Mouse (Mus musculus) heart, embryonic 11.5 days (tissue): ENCODE measurements at regions not wholly inside any gene's neighbourhood (a gene's known extent, or its start where the extent isn't known, plus 50 kb on each side); places are given as distances from the start of the nearest gene placed in this dataset.
A peak's percentile ranks its signal among the peaks of the same experiment; 100 is the strongest.

ENCODE experiments used
- ATAC-seq: fragments of 200-750 bp; cut with Nextera tagmentation; replicated peaks from 2 replicates; pipeline ENCODE4 v1.8.0; 2017; ENCODE audit warnings: moderate library complexity; ENCODE audit not compliant: insufficient number of reproducible peaks, low FRiP score, low TSS enrichment
- H3K27ac ChIP-seq: fragments of 300-500 bp; sonication (generic); 2 replicates; pipeline ENCODE4 v1.5.1; 2014; ENCODE audit warnings: mild to moderate bottlenecking, low read depth, low read length
- H3K27me3 ChIP-seq: fragments of 300-500 bp; sonication (generic); 2 replicates; pipeline ENCODE4 v1.6.1; 2014; ENCODE audit warnings: mild to moderate bottlenecking, low read length, mixed read lengths; ENCODE audit not compliant: control insufficient read depth, insufficient read depth
- H3K36me3 ChIP-seq: fragments of 300-500 bp; sonication (generic); 2 replicates; pipeline ENCODE4 v1.6.1; 2014; ENCODE audit warnings: mild to moderate bottlenecking, low read length, moderate library complexity, mixed read lengths; ENCODE audit not compliant: control insufficient read depth, insufficient read depth
- H3K4me1 ChIP-seq: fragments of 300-500 bp; sonication (generic); 2 replicates; pipeline ENCODE4 v1.6.1; 2014; ENCODE audit warnings: low read length; ENCODE audit not compliant: control insufficient read depth, insufficient read depth
- H3K4me2 ChIP-seq: fragments of 300-500 bp; sonication (generic); 2 replicates; pipeline ENCODE4 v1.6.1; 2014; ENCODE audit warnings: mild to moderate bottlenecking, moderate library complexity
- H3K4me3 ChIP-seq: fragments of 300-500 bp; sonication (generic); 2 replicates; pipeline ENCODE4 v1.5.1; 2014; ENCODE audit warnings: low read depth, low read length
- H3K9ac ChIP-seq: fragments of 300-500 bp; sonication (generic); 2 replicates; pipeline ENCODE4 v1.6.1; 2014; ENCODE audit warnings: mild to moderate bottlenecking, low read depth, low read length, moderate library complexity
- H3K9me3 ChIP-seq: fragments of 300-500 bp; sonication (generic); replicated peaks from 2 replicates; pipeline ENCODE4 v1.6.1; 2016; ENCODE audit warnings: low read length; ENCODE audit not compliant: control insufficient read depth
- WGBS: fragments of 180-500 bp; shearing (Covaris S2); extraction: QIAGEN DNeasy Blood & Tissue Kit; methylation state at CpG from one replicate; pipeline ENCODE4 v1.1.7; 2014; ENCODE audit not compliant: insufficient replicate concordance; 5-methylcytosine and 5-hydroxymethylcytosine counted together

- H3K27me3 ChIP-seq: no peaks in the 10 kb centered on the region
- no peak overlapping the region for H3K4me3 ChIP-seq
- no peak overlapping the region for H3K27ac ChIP-seq
- H3K36me3 ChIP-seq: no peaks in the 10 kb centered on the region
- H3K9ac ChIP-seq: no peak overlapping the region
- H3K4me2 ChIP-seq: no peak overlapping the region
- 62% methylated on average over 3 of the region's 3 CpGs for WGBS
- no peaks in the 10 kb centered on the region for H3K9me3 ChIP-seq
- ATAC-seq: no peak
- H3K4me1 ChIP-seq: no peaks in the 10 kb centered on the region
Measured at GRCm38 (mm10) chr3:66537106-66537893, 240.7 kb upstream of the Veph1 start.

GRCm38 (mm10) chr3:66536673-66537072, 240.0 kb upstream of the Veph1 start:
- no peaks in the 10 kb centered on the region for H3K36me3 ChIP-seq
- no peaks in the 10 kb centered on the region for H3K4me1 ChIP-seq
- WGBS: 87% methylated on average over 11 of the region's 11 CpGs
- no peak overlapping the region for H3K4me3 ChIP-seq
- H3K9ac ChIP-seq: no peak overlapping the region
- ATAC-seq: no peak
- H3K9me3 ChIP-seq: no peaks in the 10 kb centered on the region
- H3K27me3 ChIP-seq: no peaks in the 10 kb centered on the region
- H3K27ac ChIP-seq: no peak overlapping the region
- H3K4me2 ChIP-seq: no peak overlapping the region

GRCm38 (mm10) chr3:66535786-66536529, 239.3 kb upstream of the Veph1 start:
- H3K27me3 ChIP-seq: no peaks in the 10 kb centered on the region
- no peak overlapping the region for H3K4me3 ChIP-seq
- no peaks in the 10 kb centered on the region for H3K36me3 ChIP-seq
- H3K27ac ChIP-seq: no peak overlapping the region
- H3K9ac ChIP-seq: no peak overlapping the region
- no peaks in the 10 kb centered on the region for H3K9me3 ChIP-seq
- H3K4me2 ChIP-seq: no peak overlapping the region
- WGBS: 78% methylated on average over 8 of the region's 8 CpGs
- no peaks in the 10 kb centered on the region for H3K4me1 ChIP-seq
- ATAC-seq: no peak

- Histone ChIP-seq H3K4me2 (no peak overlapping the region), H3K36me3 (no peaks in the 10 kb centered on the region), H3K9me3 (no peaks in the 10 kb centered on the region), H3K9ac (no peak overlapping the region), H3K4me1 (no peaks in the 10 kb centered on the region; the same call in 1 of the 2 replicates), H3K27me3 (no peaks in the 10 kb centered on the region), H3K4me3 (no peak overlapping the region), H3K27ac (no peak overlapping the region)
- peak; percentile 83 for ATAC-seq
- 19% methylated on average over 1 of the region's 1 CpGs for WGBS
Measured at GRCm38 (mm10) chr3:66519925-66520324, 223.3 kb upstream of the Veph1 start.

- H3K27me3 ChIP-seq: no peaks in the 10 kb centered on the region
- ATAC-seq: no peak
- no peaks in the 10 kb centered on the region for H3K36me3 ChIP-seq
- H3K4me2 ChIP-seq: no peak overlapping the region
- no peaks in the 10 kb centered on the region; the same call in 1 of the 2 replicates for H3K4me1 ChIP-seq
- WGBS: 35% methylated on average over 2 of the region's 2 CpGs
- H3K9ac ChIP-seq: no peak overlapping the region
- H3K4me3 ChIP-seq: no peak overlapping the region
- no peaks in the 10 kb centered on the region for H3K9me3 ChIP-seq
- H3K27ac ChIP-seq: no peak overlapping the region
Measured at GRCm38 (mm10) chr3:66518289-66518688, 221.7 kb upstream of the Veph1 start.

- 54% methylated on average over 6 of the region's 6 CpGs for WGBS
- ATAC-seq: no peak
Measured at GRCm38 (mm10) chr3:66515773-66516406, 219.3 kb upstream of the Veph1 start.

GRCm38 (mm10) chr3:66514587-66514986, 217.9 kb upstream of the Veph1 start:
- 78% methylated on average over 8 of the region's 8 CpGs for WGBS

More at GRCm38 (mm10) chr3:66515773-66516406, 219.3 kb upstream of the Veph1 start:
- Histone ChIP-seq H3K27ac (no peak overlapping the region), H3K36me3 (no peaks in the 10 kb centered on the region), H3K4me1 (no peaks in the 10 kb centered on the region; the same call in 1 of the 2 replicates), H3K9me3 (no peaks in the 10 kb centered on the region), H3K27me3 (no peaks in the 10 kb centered on the region), H3K9ac (no peak overlapping the region), H3K4me2 (no peak overlapping the region), H3K4me3 (no peak overlapping the region)

GRCm38 (mm10) chr3:66512408-66512807, 215.8 kb upstream of the Veph1 start:
- 44% methylated on average over 1 of the region's 1 CpGs for WGBS
- no peak for ATAC-seq
- Histone ChIP-seq H3K4me1 (no peaks in the 10 kb centered on the region), H3K4me2 (no peak overlapping the region), H3K4me3 (no peak overlapping the region), H3K9ac (no peak overlapping the region), H3K9me3 (no peaks in the 10 kb centered on the region), H3K36me3 (no peaks in the 10 kb centered on the region), H3K27ac (no peak overlapping the region), H3K27me3 (no peaks in the 10 kb centered on the region)

More at GRCm38 (mm10) chr3:66514587-66514986, 217.9 kb upstream of the Veph1 start:
- Histone ChIP-seq H3K4me2 (no peak overlapping the region), H3K27me3 (no peaks in the 10 kb centered on the region), H3K4me3 (no peak overlapping the region), H3K36me3 (no peaks in the 10 kb centered on the region), H3K4me1 (no peaks in the 10 kb centered on the region), H3K9ac (no peak overlapping the region), H3K27ac (no peak overlapping the region), H3K9me3 (no peaks in the 10 kb centered on the region)
- no peak for ATAC-seq
